Mouse (Mus musculus) stomach, postnatal 0 days (tissue): ENCODE measurements around the gene Ccdc97. TPM values are rescaled to one million over a fixed set of nuclear protein-coding genes. Genes with fewer than 3 reads are reported as not detected.
A peak's percentile ranks its signal among the peaks of the same experiment; 100 is the strongest.

Experiments used
- ATAC-seq: fragments of 200-750 bp; cut with Nextera tagmentation; 2 replicates; pipeline ENCODE4 v1.8.0; 2017; ENCODE audit not compliant: low FRiP score, low TSS enrichment
- DNase-seq: peaks from one replicate; pipeline ENCODE4 v3.0.0-alpha.2; 2016; ENCODE audit warnings: low spot score
- H3K27ac ChIP-seq: fragments of 300-500 bp; sonication (generic); replicated peaks from 2 replicates; pipeline ENCODE4 v1.5.1; 2014; ENCODE audit warnings: mild to moderate bottlenecking, control low read depth
- H3K27me3 ChIP-seq: fragments of 300-500 bp; sonication (generic); 2 replicates; pipeline ENCODE4 v1.6.1; 2014; ENCODE audit warnings: low read length; ENCODE audit not compliant: control insufficient read depth, insufficient read depth
- H3K36me3 ChIP-seq: fragments of 300-500 bp; sonication (generic); 2 replicates; pipeline ENCODE4 v1.6.1; 2014; ENCODE audit warnings: low read length, mixed read lengths; ENCODE audit not compliant: control insufficient read depth, insufficient read depth
- H3K4me1 ChIP-seq: fragments of 300-500 bp; sonication (generic); replicated peaks from 2 replicates; pipeline ENCODE4 v1.6.1; 2014; ENCODE audit warnings: antibody characterized with exemption; ENCODE audit not compliant: control insufficient read depth, insufficient read depth
- H3K4me2 ChIP-seq: fragments of 300-500 bp; sonication (generic); replicated peaks from 2 replicates; pipeline ENCODE4 v1.6.1; 2014; ENCODE audit warnings: low read depth, mild to moderate bottlenecking, control low read depth, moderate library complexity
- H3K4me3 ChIP-seq: fragments of 300-500 bp; sonication (generic); 2 replicates; pipeline ENCODE4 v1.5.1; 2014; ENCODE audit warnings: low read depth, low read length, control low read depth
- H3K9ac ChIP-seq: fragments of 300-500 bp; sonication (generic); 2 replicates; pipeline ENCODE4 v1.6.1; 2014; ENCODE audit warnings: mild to moderate bottlenecking, low read length, control low read depth, mixed read lengths
- H3K9me3 ChIP-seq: fragments of 300-500 bp; sonication (generic); 2 replicates; pipeline ENCODE4 v1.6.1; 2016; ENCODE audit warnings: low read length; ENCODE audit not compliant: control insufficient read depth
- CTCF ChIP-seq: IDR thresholded peaks from 2 replicates; pipeline ENCODE4 v1.5.1; 2016; ENCODE audit warnings: antibody characterized with exemption, low read depth, mild to moderate bottlenecking, moderate library complexity
- EP300 ChIP-seq: optimal IDR thresholded peaks from 2 replicates; pipeline ENCODE3; 2016; ENCODE audit warnings: antibody characterized with exemption
- WGBS: fragments of 180-500 bp; shearing (Covaris S2); extraction: QIAGEN DNeasy Blood & Tissue Kit; methylation state at CpG from one replicate; pipeline ENCODE4 v1.1.7; 2014; 5-methylcytosine and 5-hydroxymethylcytosine counted together
- polyA plus RNA-seq: library from polyadenylated mRNA; unstranded; fragments of >200 nt; fragmentation: Nextera tagmentation; extraction: Ambion mirVana; gene quantifications from 2 replicates; pipeline ENCODE4 v1.2.1, GENCODE M21; 2015

Ccdc97 gene
- polyA plus RNA-seq, 1 experiment from 2014 or later, result 7.9 TPM

GRCm38 (mm10) chr7:25687811-25688401 is 31.0 kb downstream of the Ccdc97 start:
- Histone ChIP-seq H3K4me3 (peak overlapping the region; percentile 73), H3K4me2 (peak overlapping the region; percentile 89), H3K9me3 (no peaks in the 10 kb centered on the region), H3K27ac (peak overlapping the region; percentile 84), H3K36me3 (no peaks in the 10 kb centered on the region), H3K9ac (peak overlapping the region; percentile 79), H3K27me3 (no peaks in the 10 kb centered on the region), H3K4me1 (peaks cover 3% of the 10 kb centered on the region)
- no peak for ATAC-seq
- peak; percentile 50 for DNase-seq
- under 1% methylated on average over 45 of the region's 47 CpGs for WGBS
- TF ChIP-seq EP300 (no peak), CTCF (peak; percentile 45)

GRCm38 (mm10) chr7:25686680-25687531 is 32.0 kb downstream of the Ccdc97 start, which contains the start of gene Tgfb1:
Gene Tgfb1, plus strand, starts transcription at chr7:25687002.
- Histone ChIP-seq H3K4me2 (peak within 1 kb of the TSS; percentile 89), H3K36me3 (no peaks in the 10 kb centered on the region), H3K9ac (peak within 1 kb of the TSS; percentile 79), H3K27me3 (no peaks in the 10 kb centered on the region), H3K4me3 (peak within 1 kb of the TSS; percentile 73), H3K9me3 (no peaks in the 10 kb centered on the region), H3K27ac (peak within 1 kb of the TSS; percentile 84), H3K4me1 (peaks cover 3% of the 10 kb centered on the region)
- DNase-seq (peak; percentile 74), ATAC-seq (peak; percentile 39)
- WGBS, result under 1% methylated on average over 46 of the region's 69 CpGs
- no peak for TF ChIP-seq EP300
- TF ChIP-seq CTCF, result peak; percentile 77

GRCm38 (mm10) chr7:25685926-25686470 is 32.9 kb downstream of the Ccdc97 start:
- ATAC-seq (no peak), DNase-seq (no peak)
- Histone ChIP-seq H3K9me3 (no peaks in the 10 kb centered on the region), H3K27ac (no peak overlapping the region), H3K9ac (peak overlapping the region; percentile 79; the same call in 1 of the 2 replicates), H3K27me3 (no peaks in the 10 kb centered on the region), H3K4me3 (peak overlapping the region; percentile 73; the same call in 1 of the 2 replicates), H3K4me1 (peaks cover 6% of the 10 kb centered on the region), H3K36me3 (no peaks in the 10 kb centered on the region), H3K4me2 (peak overlapping the region; percentile 89)
- WGBS, result 76% methylated on average over 21 of the region's 21 CpGs
- no peak for TF ChIP-seq EP300
- TF ChIP-seq CTCF, result no peak

- H3K4me2 ChIP-seq, result no peak overlapping the region
- peaks cover 6% of the 10 kb centered on the region for H3K4me1 ChIP-seq
- WGBS, result 88% methylated on average over 6 of the region's 6 CpGs
- H3K4me3 ChIP-seq, result no peak overlapping the region
- no peak overlapping the region for H3K27ac ChIP-seq
- TF ChIP-seq CTCF (no peak), EP300 (no peak)
- DNase-seq (no peak), ATAC-seq (no peak)
- no peak overlapping the region for H3K9ac ChIP-seq
- no peaks in the 10 kb centered on the region for H3K9me3 ChIP-seq
- no peaks in the 10 kb centered on the region for H3K36me3 ChIP-seq
- H3K27me3 ChIP-seq, result no peaks in the 10 kb centered on the region
Measured at GRCm38 (mm10) chr7:25684659-25685058, 34.2 kb downstream of the Ccdc97 start.

- ATAC-seq (no peak), DNase-seq (no peak)
- Histone ChIP-seq H3K27me3 (no peaks in the 10 kb centered on the region), H3K4me3 (no peak overlapping the region), H3K9me3 (no peaks in the 10 kb centered on the region), H3K9ac (no peak overlapping the region), H3K36me3 (no peaks in the 10 kb centered on the region), H3K4me1 (peaks cover 6% of the 10 kb centered on the region), H3K4me2 (no peak overlapping the region), H3K27ac (no peak overlapping the region)
- TF ChIP-seq EP300 (no peak), CTCF (no peak)
- 48% methylated on average over 7 of the region's 7 CpGs for WGBS
Measured at GRCm38 (mm10) chr7:25683474-25684180, 35.3 kb downstream of the Ccdc97 start.
